Mouse (Mus musculus) hindbrain, embryonic 13.5 days (tissue): ENCODE measurements at regions not wholly inside any gene's neighbourhood (a gene's known extent, or its start where the extent isn't known, plus 50 kb on each side); places are given as distances from the start of the nearest gene placed in this dataset.
"Not testable (repeated sequence)": the region's sequence is repeated elsewhere in the genome, so short reads cannot be mapped to it uniquely, and the experiment has no call there.

Experiments
- ATAC-seq: fragments of 200-750 bp; cut with Nextera tagmentation; 2 replicates; pipeline ENCODE4 v1.8.0; 2017; ENCODE audit warnings: moderate TSS enrichment; ENCODE audit not compliant: low FRiP score
- H3K27ac ChIP-seq: fragments of 300-500 bp; sonication (generic); 2 replicates; pipeline ENCODE4 v1.5.1; 2015; ENCODE audit warnings: inconsistent platforms, mild to moderate bottlenecking, moderate library complexity
- H3K27me3 ChIP-seq: fragments of 300-500 bp; sonication (generic); 2 replicates; pipeline ENCODE4 v1.6.1; 2015; ENCODE audit warnings: mild to moderate bottlenecking, inconsistent platforms
- H3K36me3 ChIP-seq: fragments of 300-500 bp; sonication (generic); 2 replicates; pipeline ENCODE4 v1.6.1; 2015; ENCODE audit warnings: mild to moderate bottlenecking, inconsistent platforms
- H3K4me1 ChIP-seq: fragments of 300-500 bp; sonication (generic); replicated peaks from 2 replicates; pipeline ENCODE4 v1.6.1; 2015; ENCODE audit warnings: inconsistent platforms
- H3K4me2 ChIP-seq: fragments of 300-500 bp; sonication (generic); 2 replicates; pipeline ENCODE4 v1.6.1; 2015; ENCODE audit warnings: inconsistent platforms, mild to moderate bottlenecking, moderate library complexity
- H3K4me3 ChIP-seq: fragments of 300-500 bp; sonication (generic); 2 replicates; pipeline ENCODE4 v1.5.1; 2015; ENCODE audit warnings: mild to moderate bottlenecking, inconsistent platforms
- H3K9ac ChIP-seq: fragments of 300-500 bp; sonication (generic); 2 replicates; pipeline ENCODE4 v1.6.1; 2015; ENCODE audit warnings: mild to moderate bottlenecking, inconsistent platforms
- H3K9me3 ChIP-seq: fragments of 300-500 bp; sonication (generic); 2 replicates; pipeline ENCODE4 v1.6.1; 2016; ENCODE audit warnings: inconsistent platforms
- WGBS: fragments of 180-500 bp; shearing (Covaris S2); methylation state at CpG from one replicate; pipeline ENCODE4 v1.1.7; 2015; 5-methylcytosine and 5-hydroxymethylcytosine counted together

GRCm38 (mm10) chr6:16765354-16765753, 132.9 kb downstream of the Tfec start:
- ATAC-seq = no peak
- Histone ChIP-seq H3K27ac (no peak overlapping the region), H3K4me1 (no peaks in the 10 kb centered on the region), H3K9ac (no peak overlapping the region), H3K4me2 (no peak overlapping the region), H3K27me3 (no peaks in the 10 kb centered on the region), H3K36me3 (no peaks in the 10 kb centered on the region), H3K4me3 (no peak overlapping the region), H3K9me3 (no peaks in the 10 kb centered on the region)
- 72% methylated on average over 4 of the region's 4 CpGs for WGBS

GRCm38 (mm10) chr6:16764707-16765106, 133.5 kb downstream of the Tfec start:
- H3K4me3 ChIP-seq = no peak overlapping the region
- H3K9ac ChIP-seq = no peak overlapping the region
- no peaks in the 10 kb centered on the region for H3K4me1 ChIP-seq
- no peaks in the 10 kb centered on the region for H3K36me3 ChIP-seq
- no peak for ATAC-seq
- no peaks in the 10 kb centered on the region for H3K9me3 ChIP-seq
- no peaks in the 10 kb centered on the region for H3K27me3 ChIP-seq
- WGBS = 72% methylated on average over 5 of the region's 5 CpGs
- no peak overlapping the region for H3K4me2 ChIP-seq
- H3K27ac ChIP-seq = no peak overlapping the region

GRCm38 (mm10) chr6:16755044-16755443, 143.2 kb downstream of the Tfec start:
- H3K9ac ChIP-seq, H3K4me1 ChIP-seq, H3K36me3 ChIP-seq, H3K4me2 ChIP-seq, H3K27ac ChIP-seq, H3K27me3 ChIP-seq, H3K4me3 ChIP-seq, ATAC-seq, H3K9me3 ChIP-seq: not testable (repeated sequence)
- WGBS = 76% methylated on average over 1 of the region's 1 CpGs

GRCm38 (mm10) chr6:16733184-16733583, 165.1 kb downstream of the Tfec start:
- Histone ChIP-seq H3K27ac (no peak overlapping the region), H3K4me3 (no peak overlapping the region), H3K27me3 (no peaks in the 10 kb centered on the region), H3K4me2 (no peak overlapping the region), H3K36me3 (no peaks in the 10 kb centered on the region), H3K9me3 (no peaks in the 10 kb centered on the region), H3K4me1 (no peaks in the 10 kb centered on the region), H3K9ac (no peak overlapping the region)
- WGBS = 75% methylated on average over 7 of the region's 7 CpGs
- ATAC-seq = no peak

GRCm38 (mm10) chr6:16732095-16732494, 166.1 kb downstream of the Tfec start:
- Histone ChIP-seq H3K27ac (no peak overlapping the region), H3K4me1 (peaks cover 5% of the 10 kb centered on the region; the same call in 1 of the 2 replicates), H3K27me3 (no peaks in the 10 kb centered on the region), H3K9me3 (no peaks in the 10 kb centered on the region), H3K4me2 (no peak overlapping the region), H3K9ac (no peak overlapping the region), H3K4me3 (no peak overlapping the region), H3K36me3 (no peaks in the 10 kb centered on the region)
- WGBS = 82% methylated on average over 3 of the region's 3 CpGs
- no peak for ATAC-seq

GRCm38 (mm10) chr6:16727256-16727890, 170.9 kb downstream of the Tfec start:
- H3K9me3 ChIP-seq = no peaks in the 10 kb centered on the region
- peaks cover 6% of the 10 kb centered on the region; the same call in 1 of the 2 replicates for H3K4me1 ChIP-seq
- no peaks in the 10 kb centered on the region for H3K36me3 ChIP-seq
- peak; percentile 94 for ATAC-seq
- WGBS = 14% methylated on average over 13 of the region's 13 CpGs
- H3K9ac ChIP-seq = no peak overlapping the region
- no peaks in the 10 kb centered on the region for H3K27me3 ChIP-seq
- peak overlapping the region; percentile 49 for H3K4me2 ChIP-seq
- peak overlapping the region; percentile 18 for H3K4me3 ChIP-seq
- H3K27ac ChIP-seq = peak overlapping the region; percentile 73

GRCm38 (mm10) chr6:16725256-16725655, 173.0 kb downstream of the Tfec start:
- no peaks in the 10 kb centered on the region for H3K36me3 ChIP-seq
- H3K4me3 ChIP-seq = no peak overlapping the region
- H3K4me2 ChIP-seq = no peak overlapping the region
- no peaks in the 10 kb centered on the region for H3K9me3 ChIP-seq
- no peak overlapping the region for H3K9ac ChIP-seq
- 91% methylated on average over 2 of the region's 2 CpGs for WGBS
- ATAC-seq = no peak
- no peak overlapping the region for H3K27ac ChIP-seq
- no peaks in the 10 kb centered on the region for H3K27me3 ChIP-seq
- peaks cover 6% of the 10 kb centered on the region; the same call in 1 of the 2 replicates for H3K4me1 ChIP-seq

- Histone ChIP-seq H3K27me3 (no peaks in the 10 kb centered on the region), H3K9ac (no peak overlapping the region), H3K4me2 (no peak overlapping the region), H3K27ac (no peak overlapping the region), H3K4me1 (no peaks in the 10 kb centered on the region), H3K4me3 (no peak overlapping the region), H3K36me3 (no peaks in the 10 kb centered on the region), H3K9me3 (no peaks in the 10 kb centered on the region)
- ATAC-seq = no peak
- WGBS = 94% methylated on average over 4 of the region's 4 CpGs
Measured at GRCm38 (mm10) chr6:16704496-16704895, 193.7 kb downstream of the Tfec start.

- H3K27me3 ChIP-seq = no peaks in the 10 kb centered on the region
- no peak overlapping the region for H3K9ac ChIP-seq
- H3K4me1 ChIP-seq = no peaks in the 10 kb centered on the region
- H3K4me2 ChIP-seq = no peak overlapping the region
- no peak overlapping the region for H3K27ac ChIP-seq
- 87% methylated on average over 3 of the region's 3 CpGs for WGBS
- H3K9me3 ChIP-seq = no peaks in the 10 kb centered on the region
- H3K36me3 ChIP-seq = no peaks in the 10 kb centered on the region
- no peak overlapping the region for H3K4me3 ChIP-seq
- ATAC-seq = no peak
Measured at GRCm38 (mm10) chr6:16703412-16703746, 194.9 kb downstream of the Tfec start.

GRCm38 (mm10) chr6:16702706-16703411, 195.4 kb downstream of the Tfec start:
- H3K4me2 ChIP-seq = no peak overlapping the region
- H3K4me3 ChIP-seq = no peak overlapping the region
- H3K9ac ChIP-seq = no peak overlapping the region
- no peaks in the 10 kb centered on the region for H3K9me3 ChIP-seq
- no peak overlapping the region for H3K27ac ChIP-seq
- WGBS = 85% methylated on average over 7 of the region's 7 CpGs
- no peaks in the 10 kb centered on the region for H3K27me3 ChIP-seq
- H3K36me3 ChIP-seq = no peaks in the 10 kb centered on the region
- H3K4me1 ChIP-seq = no peaks in the 10 kb centered on the region
- no peak for ATAC-seq

- Histone ChIP-seq H3K27me3 (no peaks in the 10 kb centered on the region), H3K9me3 (no peaks in the 10 kb centered on the region), H3K4me2 (no peak overlapping the region), H3K36me3 (no peaks in the 10 kb centered on the region), H3K9ac (no peak overlapping the region), H3K27ac (no peak overlapping the region), H3K4me1 (no peaks in the 10 kb centered on the region), H3K4me3 (no peak overlapping the region)
- 59% methylated on average over 4 of the region's 4 CpGs for WGBS
- no peak for ATAC-seq
Measured at GRCm38 (mm10) chr6:16697285-16697684, 201.0 kb downstream of the Tfec start.

GRCm38 (mm10) chr6:16668004-16668403, 230.2 kb downstream of the Tfec start:
- Histone ChIP-seq H3K27me3 (no peaks in the 10 kb centered on the region), H3K4me1 (no peaks in the 10 kb centered on the region; the same call in 1 of the 2 replicates), H3K27ac (no peak overlapping the region), H3K4me2 (no peak overlapping the region), H3K4me3 (no peak overlapping the region), H3K9ac (no peak overlapping the region), H3K9me3 (peaks cover 6% of the 10 kb centered on the region; the same call in 1 of the 2 replicates), H3K36me3 (no peaks in the 10 kb centered on the region)
- 0% methylated on average over 2 of the region's 2 CpGs for WGBS
- ATAC-seq = peak; percentile 77

GRCm38 (mm10) chr6:16667241-16667640, 231.0 kb downstream of the Tfec start:
- no peak overlapping the region for H3K4me2 ChIP-seq
- H3K27me3 ChIP-seq = no peaks in the 10 kb centered on the region
- ATAC-seq = no peak
- WGBS = 23% methylated on average over 6 of the region's 6 CpGs
- no peak overlapping the region for H3K27ac ChIP-seq
- H3K36me3 ChIP-seq = no peaks in the 10 kb centered on the region
- H3K4me3 ChIP-seq = no peak overlapping the region
- H3K9me3 ChIP-seq = peaks cover 6% of the 10 kb centered on the region; the same call in 1 of the 2 replicates
- no peaks in the 10 kb centered on the region; the same call in 1 of the 2 replicates for H3K4me1 ChIP-seq
- no peak overlapping the region for H3K9ac ChIP-seq
